Mouse (Mus musculus) spleen, adult 10 weeks (tissue): ENCODE measurements around the gene Adgrg5. TPM values are rescaled to one million over a fixed set of nuclear protein-coding genes. Genes with fewer than 3 reads are reported as not detected.

Experiments used
- polyA plus RNA-seq: library from polyadenylated mRNA; stranded (reverse); fragments of 350-450 nt; fragmentation: Illumina TruSeq; extraction: RNeasy Lipid Tissue Mini Kit (QIAGEN cat#74804); gene quantifications from one replicate; pipeline ENCODE4 v1.2.3, GENCODE M21; 2015; ENCODE audit warnings: low replicate concordance; ENCODE audit not compliant: insufficient read depth

Gene Adgrg5
- 20.1 TPM for polyA plus RNA-seq

DNA sequence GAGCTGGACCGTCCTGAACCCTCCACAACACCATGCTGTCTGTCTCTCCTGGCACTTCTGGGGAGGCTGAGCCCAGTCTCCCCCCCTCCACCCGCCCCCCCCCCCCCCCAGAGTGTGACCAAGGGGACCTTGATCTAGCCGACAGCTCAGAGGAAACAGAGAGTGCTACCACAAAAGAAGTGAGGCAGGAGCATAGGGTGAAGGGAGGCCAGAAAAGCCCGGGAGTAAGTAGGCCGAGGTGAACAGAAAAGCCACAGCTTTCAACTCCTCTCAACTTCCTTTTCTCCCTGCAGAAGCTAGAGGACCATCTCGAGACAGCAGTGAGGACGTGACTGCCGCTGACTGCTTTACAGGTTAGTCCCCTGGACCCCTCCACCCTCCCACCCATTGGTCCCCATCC lies at the start of gene Adgrg5:
Gene Adgrg5, plus strand, starts transcription at position 290 of the 400 bp plus-strand sequence.

DNA sequence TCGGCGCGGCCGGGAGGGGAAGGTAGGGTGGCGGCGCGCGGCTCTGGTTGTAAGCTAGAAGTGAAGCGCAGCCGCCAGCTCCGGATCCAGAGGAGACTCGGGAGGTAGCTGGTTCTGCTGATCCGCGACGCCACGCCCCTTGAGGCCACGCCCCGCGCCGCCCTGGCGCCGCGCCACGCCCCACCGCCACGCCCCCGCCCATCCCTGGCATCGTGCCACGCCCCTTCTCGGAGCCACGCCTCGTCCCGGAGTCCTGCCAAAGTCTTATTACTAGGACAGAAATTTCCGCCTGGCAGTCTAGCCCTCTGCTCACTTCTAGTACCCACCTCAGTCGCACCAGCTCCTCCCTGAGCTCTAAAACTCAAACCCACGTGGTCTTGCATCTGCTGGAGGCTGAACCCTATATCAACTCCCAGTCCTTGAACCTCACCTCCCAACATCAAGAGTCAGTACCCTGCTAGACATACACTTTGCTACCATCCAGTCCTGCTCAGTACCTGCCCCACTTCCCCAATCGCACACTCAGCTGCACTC lies 47.2 kb upstream of the Adgrg5 start, which contains the start of gene Dok4:
Gene Dok4, minus strand, starts transcription at position 134 of the 534 bp plus-strand sequence.

GRCm38 (mm10) chr8:94917851-94918495 lies 5.5 kb upstream of the Adgrg5 start, which contains the start of gene Ccdc102a:
Gene Ccdc102a (minus strand): TSS chr8:94918098.

GRCm38 (mm10) chr8:94974467-94975165 lies 51.1 kb downstream of the Adgrg5 start, which contains the start of gene Adgrg1:
Gene Adgrg1 (plus strand): TSS chr8:94974751.

Other genes with a start within 250 kb of the Adgrg5 start
- not detected for gene Pllp, start 227.4 kb upstream of the Adgrg5 start, polyA plus RNA-seq
- gene Ccl22, start 178.1 kb upstream of the Adgrg5 start, polyA plus RNA-seq: 6.1 TPM
- gene Cx3cl1, start 151.7 kb upstream of the Adgrg5 start, polyA plus RNA-seq: 0.84 TPM
- not detected for gene Ccl17, start 113.2 kb upstream of the Adgrg5 start, polyA plus RNA-seq
- gene Coq9, start 85.4 kb upstream of the Adgrg5 start, polyA plus RNA-seq: 23.9 TPM
- gene Ciapin1, start 85.3 kb upstream of the Adgrg5 start, polyA plus RNA-seq: 36.7 TPM
- 42.1 TPM for gene Polr2c, start 66.2 kb upstream of the Adgrg5 start, polyA plus RNA-seq
- gene Dok4, start 47.4 kb upstream of the Adgrg5 start, polyA plus RNA-seq: 2.5 TPM
- gene Ccdc102a, start 5.6 kb upstream of the Adgrg5 start, polyA plus RNA-seq: 4.0 TPM
- 9.3 TPM for gene Adgrg1, start 51.1 kb downstream of the Adgrg5 start, polyA plus RNA-seq
- gene Adgrg3, start 94.0 kb downstream of the Adgrg5 start, polyA plus RNA-seq: 1.3 TPM
- not detected for gene Drc7, start 131.4 kb downstream of the Adgrg5 start, polyA plus RNA-seq
- 2.6 TPM for gene Katnb1, start 157.5 kb downstream of the Adgrg5 start, polyA plus RNA-seq